Mouse (Mus musculus): Measurements from ENCODE around the gene Ltbp4. TPM values are rescaled to one million over a fixed set of nuclear protein-coding genes. Genes with fewer than 3 reads are reported as not detected.
A peak's percentile ranks its signal among the peaks of the same experiment; 100 is the strongest.

The Ltbp4 gene
- polyA plus RNA-seq, 1 experiment from 2014 or later = 5.8 TPM

DNA sequence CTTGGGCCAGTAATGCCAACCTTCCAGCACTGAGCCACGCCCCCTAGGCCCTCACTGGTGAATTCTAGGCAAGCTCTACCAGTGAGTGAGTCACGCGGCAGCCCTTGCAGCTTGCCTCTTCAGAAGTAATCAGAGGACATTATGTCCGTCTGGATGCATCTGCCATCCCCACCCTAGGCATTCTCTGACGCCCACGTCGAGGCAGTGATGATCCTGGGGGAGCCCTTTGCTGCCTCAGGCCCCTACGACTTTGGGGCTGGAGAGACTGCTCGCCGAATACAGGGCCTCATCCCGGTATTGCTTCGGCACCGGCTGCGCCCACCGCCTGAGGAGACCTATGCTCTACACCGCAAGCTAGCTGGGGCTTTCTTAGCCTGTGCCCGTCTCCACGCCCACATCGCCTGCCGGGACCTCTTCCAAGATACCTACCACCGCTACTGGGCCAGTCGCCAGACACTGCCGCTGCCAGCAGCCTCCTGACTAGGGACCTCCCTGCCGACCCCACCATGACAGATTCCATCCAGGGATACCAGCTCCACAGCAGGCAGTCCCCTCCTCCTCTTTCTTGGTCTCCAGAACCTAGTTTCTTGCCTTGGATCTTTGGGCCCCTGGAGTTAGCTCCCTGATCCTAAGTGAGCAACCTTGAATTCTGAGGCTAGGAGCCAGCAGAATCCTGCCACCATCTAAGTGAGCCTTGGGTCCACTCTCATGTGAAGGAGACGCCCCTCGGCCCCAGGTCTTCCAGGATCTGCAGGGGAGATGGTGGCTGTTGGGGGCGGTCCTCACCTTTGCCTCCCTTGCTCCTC, 80.2 kb downstream of the Ltbp4 start:
- ATAC-seq (ENCODE audit: low FRiP score) (no peak), DNase-seq (ENCODE audit: low spot score, missing footprints) (peak; percentile 89)
- H3K27ac ChIP-seq (ENCODE audit: low read depth, low read length) = peak overlapping the region; percentile 38
- WGBS = 13% methylated on average over 26 of the region's 27 CpGs
- peak overlapping the region; percentile 86 for H3K4me2 ChIP-seq
- H3K4me1 ChIP-seq (ENCODE audit: control insufficient read depth, insufficient read depth, low read length) = peaks cover 20% of the 10 kb centered on the region; the same call in 1 of the 2 replicates
- H3K9me3 ChIP-seq (ENCODE audit: control insufficient read depth, low read length) = no peaks in the 10 kb centered on the region
- H3K9ac ChIP-seq (ENCODE audit: low read length) = peak overlapping the region; percentile 52; the same call in 1 of the 2 replicates
- H3K27me3 ChIP-seq (ENCODE audit: control insufficient read depth, insufficient read depth, low read length) = no peaks in the 10 kb centered on the region
- H3K36me3 ChIP-seq (ENCODE audit: control insufficient read depth, insufficient read depth, low read length) = no peaks in the 10 kb centered on the region
- peak overlapping the region; percentile 18 for H3K4me3 ChIP-seq (ENCODE audit: low read depth, low read length)

- WGBS = 77% methylated on average over 3 of the region's 3 CpGs
- Histone ChIP-seq H3K4me2 (no peak overlapping the region), H3K36me3 (ENCODE audit: control insufficient read depth, insufficient read depth, low read length) (no peaks in the 10 kb centered on the region), H3K27ac (ENCODE audit: low read depth, low read length) (no peak overlapping the region), H3K4me1 (ENCODE audit: control insufficient read depth, insufficient read depth, low read length) (peaks cover 16% of the 10 kb centered on the region; the same call in 1 of the 2 replicates), H3K27me3 (ENCODE audit: control insufficient read depth, insufficient read depth, low read length) (no peaks in the 10 kb centered on the region), H3K9ac (ENCODE audit: low read length) (no peak overlapping the region), H3K4me3 (ENCODE audit: low read depth, low read length) (no peak overlapping the region), H3K9me3 (ENCODE audit: control insufficient read depth, low read length) (no peaks in the 10 kb centered on the region)
- DNase-seq (ENCODE audit: low spot score, missing footprints) = no peak
- no peak for ATAC-seq (ENCODE audit: low FRiP score)
Measured at GRCm38 (mm10) chr7:27255721-27256120, 81.8 kb downstream of the Ltbp4 start.

Other genes starting within 250 kb of the Ltbp4 start
- not detected in 2 replicates for gene Cyp2f2, start 217.8 kb downstream of the Ltbp4 start, polyA plus RNA-seq (2014; fragmentation: Nextera tagmentation; extraction: Ambion mirVana)
- 0.11 and 0.19 TPM in 2 replicates for gene Cyp2t4, start 184.0 kb downstream of the Ltbp4 start, polyA plus RNA-seq (2014; fragmentation: Nextera tagmentation; extraction: Ambion mirVana)
- 36.4 and 43.5 TPM in 2 replicates for gene Egln2, start 170.9 kb downstream of the Ltbp4 start, polyA plus RNA-seq (2014; fragmentation: Nextera tagmentation; extraction: Ambion mirVana)
- gene Rab4b, start 158.8 kb downstream of the Ltbp4 start, polyA plus RNA-seq (2014; fragmentation: Nextera tagmentation; extraction: Ambion mirVana) = 57.4 and 59.1 TPM in 2 replicates
- gene Gm21983, start 156.6 kb downstream of the Ltbp4 start, polyA plus RNA-seq (2014; fragmentation: Nextera tagmentation; extraction: Ambion mirVana) = not detected in 2 replicates
- gene Mia, start 156.5 kb downstream of the Ltbp4 start, polyA plus RNA-seq (2014; fragmentation: Nextera tagmentation; extraction: Ambion mirVana) = 0.93 and 1.4 TPM in 2 replicates
- 4.0 and 4.1 TPM in 2 replicates for gene BC024978, start 141.9 kb downstream of the Ltbp4 start, polyA plus RNA-seq (2014; fragmentation: Nextera tagmentation; extraction: Ambion mirVana)
- gene Snrpa, start 141.4 kb downstream of the Ltbp4 start, polyA plus RNA-seq (2014; fragmentation: Nextera tagmentation; extraction: Ambion mirVana) = 339 and 364 TPM in 2 replicates
- 5.0 and 6.6 TPM in 2 replicates for gene Itpkc, start 109.0 kb downstream of the Ltbp4 start, polyA plus RNA-seq (2014; fragmentation: Nextera tagmentation; extraction: Ambion mirVana)
- 16.1 and 16.6 TPM in 2 replicates for gene Coq8b, start 104.7 kb downstream of the Ltbp4 start, polyA plus RNA-seq (2014; fragmentation: Nextera tagmentation; extraction: Ambion mirVana)
- gene Numbl, start 79.3 kb downstream of the Ltbp4 start, polyA plus RNA-seq (2014; fragmentation: Nextera tagmentation; extraction: Ambion mirVana) = 16.9 and 17.7 TPM in 2 replicates
- gene Shkbp1, start 18.3 kb upstream of the Ltbp4 start, polyA plus RNA-seq (2014; fragmentation: Nextera tagmentation; extraction: Ambion mirVana) = 45.9 and 50.7 TPM in 2 replicates
- not detected in 2 replicates for gene Gm20479, start 19.7 kb upstream of the Ltbp4 start, polyA plus RNA-seq (2014; fragmentation: Nextera tagmentation; extraction: Ambion mirVana)
- 0.08 and 0.31 TPM in 2 replicates for gene Sptbn4, start 110.0 kb upstream of the Ltbp4 start, polyA plus RNA-seq (2014; fragmentation: Nextera tagmentation; extraction: Ambion mirVana)
- gene Blvrb, start 110.3 kb upstream of the Ltbp4 start, polyA plus RNA-seq (2014; fragmentation: Nextera tagmentation; extraction: Ambion mirVana) = 33.1 and 39.5 TPM in 2 replicates
- 20.3 and 22.0 TPM in 2 replicates for gene Sertad3, start 136.1 kb upstream of the Ltbp4 start, polyA plus RNA-seq (2014; fragmentation: Nextera tagmentation; extraction: Ambion mirVana)
- gene Sertad1, start 149.2 kb upstream of the Ltbp4 start, polyA plus RNA-seq (2014; fragmentation: Nextera tagmentation; extraction: Ambion mirVana) = 13.4 and 15.5 TPM in 2 replicates
- 0.77 and 0.85 TPM in 2 replicates for gene Prx, start 161.6 kb upstream of the Ltbp4 start, polyA plus RNA-seq (2014; fragmentation: Nextera tagmentation; extraction: Ambion mirVana)
- gene Hipk4, start 185.6 kb upstream of the Ltbp4 start, polyA plus RNA-seq (2014; fragmentation: Nextera tagmentation; extraction: Ambion mirVana) = 0.18 and 0.21 TPM in 2 replicates
- 62.5 and 63.5 TPM in 2 replicates for gene Pld3, start 215.5 kb upstream of the Ltbp4 start, polyA plus RNA-seq (2014; fragmentation: Nextera tagmentation; extraction: Ambion mirVana)
- gene 2310022A10Rik, start 215.5 kb upstream of the Ltbp4 start, polyA plus RNA-seq (2014; fragmentation: Nextera tagmentation; extraction: Ambion mirVana) = 24.6 and 26.5 TPM in 2 replicates

All from midbrain, embryonic 11.5 days (tissue).